Mouse (Mus musculus) limb, embryonic 15.5 days (tissue): ENCODE measurements around the gene Tnfrsf13b. TPM values are rescaled to one million over a fixed set of nuclear protein-coding genes. Genes with fewer than 3 reads are reported as not detected.

Source experiments
- ATAC-seq: fragments of 200-750 bp; cut with Nextera tagmentation; 2 replicates; pipeline ENCODE4 v1.8.0; 2017; ENCODE audit warnings: low read depth, moderate TSS enrichment; ENCODE audit not compliant: insufficient number of reproducible peaks, low FRiP score, low TSS enrichment
- H3K27ac ChIP-seq: fragments of 300-500 bp; sonication (generic); 2 replicates; pipeline ENCODE4 v1.5.1; 2015; ENCODE audit warnings: moderate library complexity, mild to moderate bottlenecking, inconsistent platforms
- H3K27me3 ChIP-seq: fragments of 300-500 bp; sonication (generic); 2 replicates; pipeline ENCODE4 v1.6.1; 2015; ENCODE audit warnings: inconsistent platforms
- H3K36me3 ChIP-seq: fragments of 300-500 bp; sonication (generic); 2 replicates; pipeline ENCODE4 v1.6.1; 2015; ENCODE audit warnings: inconsistent platforms
- H3K4me1 ChIP-seq: fragments of 300-500 bp; sonication (generic); 2 replicates; pipeline ENCODE4 v1.6.1; 2015; ENCODE audit warnings: inconsistent platforms
- H3K4me2 ChIP-seq: fragments of 300-500 bp; sonication (generic); 2 replicates; pipeline ENCODE4 v1.6.1; 2015; ENCODE audit warnings: mild to moderate bottlenecking, inconsistent platforms
- H3K4me3 ChIP-seq: fragments of 300-500 bp; sonication (generic); 2 replicates; pipeline ENCODE4 v1.5.1; 2015; ENCODE audit warnings: mild to moderate bottlenecking, inconsistent platforms
- H3K9ac ChIP-seq: fragments of 300-500 bp; sonication (generic); 2 replicates; pipeline ENCODE4 v1.6.1; 2015; ENCODE audit warnings: inconsistent platforms
- H3K9me3 ChIP-seq: fragments of 300-500 bp; sonication (generic); 2 replicates; pipeline ENCODE4 v1.6.1; 2016; ENCODE audit warnings: inconsistent platforms
- WGBS: fragments of 180-500 bp; shearing (Covaris S2); methylation state at CpG from one replicate; pipeline ENCODE4 v1.1.7; 2015; 5-methylcytosine and 5-hydroxymethylcytosine counted together
- polyA plus RNA-seq: library from polyadenylated mRNA; unstranded; fragments of >200 nt; fragmentation: Nextera tagmentation; extraction: Ambion mirVana; gene quantifications from 2 replicates; pipeline ENCODE4 v1.2.1, GENCODE M21; 2015

Tnfrsf13b gene
- polyA plus RNA-seq, 1 experiment from 2014 or later = 2.3 TPM

GRCm38 (mm10) chr11:61132943-61133342 lies 6.4 kb downstream of the Tnfrsf13b start:
- WGBS = 77% methylated on average over 2 of the region's 2 CpGs
- no peak overlapping the region for H3K27ac ChIP-seq
- no peak overlapping the region for H3K4me3 ChIP-seq
- no peaks in the 10 kb centered on the region for H3K9me3 ChIP-seq
- no peak for ATAC-seq
- no peaks in the 10 kb centered on the region for H3K36me3 ChIP-seq
- no peak overlapping the region for H3K4me2 ChIP-seq
- H3K27me3 ChIP-seq = no peaks in the 10 kb centered on the region
- no peaks in the 10 kb centered on the region for H3K4me1 ChIP-seq
- H3K9ac ChIP-seq = no peak overlapping the region

GRCm38 (mm10) chr11:61141693-61142092 lies 15.1 kb downstream of the Tnfrsf13b start:
- no peak overlapping the region for H3K4me2 ChIP-seq
- no peak overlapping the region for H3K9ac ChIP-seq
- 80% methylated on average over 2 of the region's 2 CpGs for WGBS
- H3K27ac ChIP-seq = no peak overlapping the region
- no peak overlapping the region for H3K4me3 ChIP-seq
- 0 out of 2 replicates have a peak, but pooled peaks cover under 1% of the 10 kb centered on the region for H3K4me1 ChIP-seq
- no peaks in the 10 kb centered on the region for H3K9me3 ChIP-seq
- H3K36me3 ChIP-seq = no peaks in the 10 kb centered on the region
- no peak for ATAC-seq
- H3K27me3 ChIP-seq = peaks cover 11% of the 10 kb centered on the region; the same call in 1 of the 2 replicates

- H3K4me2 ChIP-seq = no peak overlapping the region
- H3K4me3 ChIP-seq = no peak overlapping the region
- no peak overlapping the region for H3K27ac ChIP-seq
- H3K9ac ChIP-seq = no peak overlapping the region
- H3K36me3 ChIP-seq = no peaks in the 10 kb centered on the region
- no peak for ATAC-seq
- H3K9me3 ChIP-seq = no peaks in the 10 kb centered on the region
- peaks cover 17% of the 10 kb centered on the region for H3K27me3 ChIP-seq
- 75% methylated on average over 3 of the region's 3 CpGs for WGBS
- H3K4me1 ChIP-seq = peaks cover 7% of the 10 kb centered on the region
Observed at GRCm38 (mm10) chr11:61142262-61142661, 15.7 kb downstream of the Tnfrsf13b start.

DNA sequence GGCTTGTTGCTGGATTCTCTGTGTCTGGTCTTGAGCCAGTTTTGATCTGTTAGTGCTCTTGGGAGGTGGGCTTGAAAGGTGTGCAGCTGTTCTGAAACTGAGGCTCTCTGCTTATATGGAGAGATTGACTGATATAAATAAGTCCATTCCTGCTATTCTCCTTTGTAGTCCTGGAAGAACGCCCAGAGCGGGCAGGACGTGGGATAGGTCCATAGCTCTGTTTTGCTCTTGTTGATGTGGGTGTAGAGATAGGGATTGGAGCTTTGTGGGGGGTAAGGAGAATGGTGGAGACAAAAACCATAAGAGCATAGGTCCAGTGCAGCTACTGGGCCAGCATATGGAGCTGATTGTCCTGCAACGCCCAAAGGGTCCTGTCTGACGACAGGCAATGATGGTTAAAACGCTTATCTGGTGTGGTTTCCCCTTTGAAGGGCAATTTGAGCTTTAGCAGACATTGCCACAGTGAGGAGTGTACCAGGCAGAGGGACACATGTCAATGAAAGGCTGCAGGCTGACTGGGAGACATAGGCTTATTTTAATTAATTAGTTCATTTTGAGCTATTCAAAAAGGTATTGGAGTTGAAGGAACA lies 16.5 kb downstream of the Tnfrsf13b start:
- Histone ChIP-seq H3K4me2 (no peak overlapping the region), H3K27ac (no peak overlapping the region), H3K9me3 (no peaks in the 10 kb centered on the region), H3K4me1 (peaks cover 10% of the 10 kb centered on the region), H3K4me3 (no peak overlapping the region), H3K36me3 (no peaks in the 10 kb centered on the region), H3K9ac (no peak overlapping the region), H3K27me3 (peaks cover 24% of the 10 kb centered on the region)
- no peak for ATAC-seq
- WGBS = 51% methylated on average over 6 of the region's 6 CpGs

DNA sequence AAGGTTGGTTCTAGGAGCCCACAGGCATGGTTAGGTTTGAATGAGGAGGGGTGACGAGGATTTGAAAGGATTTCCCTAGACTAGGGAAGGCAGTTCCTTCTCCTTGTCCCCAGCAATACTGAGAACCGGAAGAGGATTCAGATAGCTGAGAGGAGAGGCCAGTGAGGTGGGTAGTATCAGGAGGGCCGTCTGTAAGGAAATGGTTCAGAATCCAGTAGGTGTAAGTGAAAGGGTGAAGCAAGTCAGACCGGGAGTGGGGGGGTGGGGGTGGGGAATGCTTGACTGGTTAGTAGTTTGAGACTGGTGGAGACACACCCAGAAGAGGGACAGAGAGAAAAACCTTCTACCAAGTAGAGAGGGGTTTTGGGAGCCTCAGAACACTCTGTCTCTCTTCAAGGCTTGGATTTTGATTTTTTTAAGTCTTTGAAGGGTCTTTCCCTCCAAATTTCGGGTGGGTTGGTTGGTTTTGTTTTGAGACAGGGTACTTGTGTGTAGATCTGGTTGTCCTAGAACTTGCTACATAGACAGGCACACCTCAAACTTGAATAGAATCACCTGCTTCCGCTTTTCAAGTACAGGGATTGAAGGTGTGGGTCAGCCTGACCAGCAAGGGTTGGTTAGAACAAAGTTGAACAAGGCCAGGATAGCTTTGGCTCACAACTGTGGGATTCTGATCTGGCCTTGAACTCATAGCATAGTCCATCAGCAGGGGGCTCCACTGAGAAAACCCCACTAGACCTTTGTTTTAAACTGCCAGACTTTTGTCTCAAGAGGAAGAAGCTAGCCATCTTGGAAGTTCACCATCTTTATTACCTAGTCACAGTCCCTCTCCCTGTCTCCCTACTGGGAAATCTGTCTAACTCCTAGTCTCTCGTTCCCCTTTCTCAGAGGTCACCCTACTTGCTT lies 17.3 kb downstream of the Tnfrsf13b start:
- Histone ChIP-seq H3K9ac (no peak overlapping the region), H3K27me3 (peaks cover 29% of the 10 kb centered on the region), H3K4me1 (peaks cover 10% of the 10 kb centered on the region), H3K4me3 (no peak overlapping the region), H3K4me2 (no peak overlapping the region), H3K9me3 (no peaks in the 10 kb centered on the region), H3K36me3 (no peaks in the 10 kb centered on the region), H3K27ac (no peak overlapping the region)
- WGBS = 72% methylated on average over 7 of the region's 7 CpGs
- no peak for ATAC-seq

DNA sequence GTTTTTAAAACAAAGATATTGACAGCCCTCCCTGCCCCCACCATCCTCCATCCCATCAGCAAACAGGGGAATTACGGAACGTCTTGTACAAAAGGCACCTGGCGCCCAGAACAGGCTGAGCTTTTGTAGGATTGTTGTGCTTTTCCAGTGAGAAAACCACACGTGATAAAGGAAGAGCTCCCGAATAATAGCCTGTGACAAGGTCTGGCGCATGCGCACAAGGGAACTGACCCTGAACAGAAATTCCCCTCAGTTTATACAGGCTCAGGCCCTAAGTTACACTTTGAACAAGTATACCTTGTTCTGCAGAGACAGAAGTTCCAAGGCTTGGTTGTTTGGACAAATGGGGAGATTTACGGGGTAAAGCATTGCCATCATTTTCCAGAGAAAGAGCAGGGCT lies 19.0 kb downstream of the Tnfrsf13b start:
- Histone ChIP-seq H3K36me3 (no peaks in the 10 kb centered on the region), H3K9me3 (no peaks in the 10 kb centered on the region), H3K27me3 (peaks cover 29% of the 10 kb centered on the region), H3K4me1 (peaks cover 10% of the 10 kb centered on the region), H3K4me2 (no peak overlapping the region), H3K4me3 (no peak overlapping the region), H3K9ac (no peak overlapping the region), H3K27ac (no peak overlapping the region)
- WGBS = 67% methylated on average over 8 of the region's 8 CpGs
- no peak for ATAC-seq

- Histone ChIP-seq H3K36me3 (peaks cover 4% of the 10 kb centered on the region; the same call in 1 of the 2 replicates), H3K27me3 (peaks cover 29% of the 10 kb centered on the region), H3K9ac (0 out of 2 replicates have a peak overlapping the region, but pooled peaks have one; percentile 17), H3K27ac (no peak overlapping the region), H3K4me3 (peak overlapping the region; percentile 33), H3K9me3 (no peaks in the 10 kb centered on the region), H3K4me1 (peaks cover 10% of the 10 kb centered on the region), H3K4me2 (peak overlapping the region; percentile 67)
- 21% methylated on average over 20 of the region's 20 CpGs for WGBS
- 0 out of 2 replicates have a peak, but pooled peaks have one; percentile 48 for ATAC-seq
Observed at GRCm38 (mm10) chr11:61146645-61147299, 20.2 kb downstream of the Tnfrsf13b start.

- ATAC-seq = peak; percentile 26; the same call in 1 of the 2 replicates
- Histone ChIP-seq H3K36me3 (peaks cover 9% of the 10 kb centered on the region), H3K4me3 (peak overlapping the region; percentile 33), H3K4me1 (peaks cover 10% of the 10 kb centered on the region), H3K27me3 (peaks cover 29% of the 10 kb centered on the region), H3K9me3 (no peaks in the 10 kb centered on the region), H3K9ac (0 out of 2 replicates have a peak overlapping the region, but pooled peaks have one; percentile 17), H3K4me2 (peak overlapping the region; percentile 67), H3K27ac (no peak overlapping the region)
- WGBS = 4% methylated on average over 32 of the region's 32 CpGs
Observed at GRCm38 (mm10) chr11:61147300-61147683, 20.7 kb downstream of the Tnfrsf13b start.

GRCm38 (mm10) chr11:61150233-61151001 lies 23.9 kb downstream of the Tnfrsf13b start:
- Histone ChIP-seq H3K9me3 (no peaks in the 10 kb centered on the region), H3K4me3 (no peak overlapping the region), H3K27me3 (peaks cover 29% of the 10 kb centered on the region), H3K9ac (no peak overlapping the region), H3K27ac (no peak overlapping the region), H3K4me1 (peaks cover 10% of the 10 kb centered on the region), H3K36me3 (peaks cover 40% of the 10 kb centered on the region), H3K4me2 (no peak overlapping the region)
- WGBS = 66% methylated on average over 6 of the region's 6 CpGs
- no peak for ATAC-seq

- H3K27ac ChIP-seq = no peak overlapping the region
- H3K36me3 ChIP-seq = peaks cover 92% of the 10 kb centered on the region
- 92% methylated on average over 2 of the region's 2 CpGs for WGBS
- H3K4me1 ChIP-seq = no peaks in the 10 kb centered on the region
- no peak overlapping the region for H3K4me3 ChIP-seq
- H3K27me3 ChIP-seq = no peaks in the 10 kb centered on the region
- H3K9ac ChIP-seq = no peak overlapping the region
- no peak for ATAC-seq
- H3K9me3 ChIP-seq = no peaks in the 10 kb centered on the region
- H3K4me2 ChIP-seq = no peak overlapping the region
Observed at GRCm38 (mm10) chr11:61155727-61156126, 29.2 kb downstream of the Tnfrsf13b start.

DNA sequence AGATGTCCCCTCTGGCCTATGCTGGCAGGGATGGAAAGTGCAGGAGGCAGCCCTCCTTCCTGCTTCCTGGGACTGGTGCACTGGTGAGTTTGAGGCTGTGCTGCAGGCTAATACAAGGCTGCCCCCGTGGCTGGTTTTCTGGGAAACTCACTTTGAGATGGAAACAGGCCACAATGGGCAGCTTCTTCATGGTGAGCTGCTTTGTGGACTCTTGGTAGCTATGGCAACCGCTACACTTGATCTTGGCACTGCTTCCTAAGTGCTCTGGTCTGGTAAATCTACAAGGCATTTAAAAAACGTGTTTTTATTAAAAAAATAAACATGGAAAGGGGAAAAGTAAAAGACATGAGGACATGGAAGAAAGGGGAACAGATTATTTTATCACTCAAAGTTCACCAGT lies 31.6 kb downstream of the Tnfrsf13b start:
- Histone ChIP-seq H3K9ac (no peak overlapping the region), H3K9me3 (no peaks in the 10 kb centered on the region), H3K4me1 (no peaks in the 10 kb centered on the region), H3K27me3 (no peaks in the 10 kb centered on the region), H3K27ac (no peak overlapping the region), H3K36me3 (peaks cover 99% of the 10 kb centered on the region), H3K4me2 (no peak overlapping the region), H3K4me3 (no peak overlapping the region)
- whole genome bisulfite sequencing = 79% methylated on average over 3 of the region's 3 CpGs
- ATAC-seq = no peak
